Mouse (Mus musculus) cerebellum, postnatal 36 days (tissue): ENCODE data around the gene Wee2.
A peak's percentile ranks its signal among the peaks of the same experiment; 100 is the strongest.

Experiments
- DNase-seq, 2 experiments: peaks; one replicate each; pipeline ENCODE4 v3.0.0; 2021 to 2022; ENCODE audit warnings: mixed read lengths in 2 of 2

Gene Wee2

DNA sequence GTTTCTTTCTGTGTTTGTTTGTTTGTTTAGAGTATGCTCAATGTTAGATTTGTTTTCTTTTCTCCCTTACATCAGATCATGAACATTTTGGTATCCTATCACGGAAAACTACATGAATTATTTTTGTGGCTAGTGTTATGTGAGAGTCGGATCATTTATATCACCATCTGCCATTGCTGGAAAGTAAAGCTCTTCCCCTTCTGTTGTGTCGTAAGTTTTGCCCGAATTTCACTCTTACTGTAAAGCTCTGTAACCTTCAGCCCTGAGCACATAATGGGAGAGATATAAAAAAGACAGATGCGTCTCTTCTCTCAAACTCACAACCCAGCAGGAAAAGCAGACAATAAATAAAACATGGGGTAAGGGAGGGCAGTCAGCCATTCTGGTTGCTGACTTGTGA is at the start of gene Wee2:
Gene Wee2, plus strand, starts transcription at position 153 of the 400 bp plus-strand sequence.
- no peak for DNase-seq

DNA sequence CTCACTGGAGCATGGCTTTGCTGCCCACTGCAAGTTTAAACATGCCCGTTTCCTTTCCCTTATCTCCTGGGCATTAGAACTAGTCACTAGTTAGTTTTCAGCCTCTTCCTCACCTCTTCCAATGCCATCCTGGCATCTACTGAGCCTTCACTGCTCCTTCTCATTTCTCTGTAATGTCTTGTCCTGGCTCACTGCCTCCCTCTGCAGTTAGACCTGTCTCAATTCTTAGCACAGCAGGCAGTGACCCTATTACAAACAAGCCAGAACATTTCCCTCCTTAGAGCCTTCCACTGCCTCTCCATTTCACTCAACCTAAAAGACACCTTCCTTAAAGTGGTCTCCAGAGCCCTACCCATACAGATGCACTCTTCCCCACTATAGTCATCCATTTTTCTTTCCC is 47.9 kb upstream of the Wee2 start:
- DNase-seq = peak in 1 of 2 experiments; percentile 37

DNA sequence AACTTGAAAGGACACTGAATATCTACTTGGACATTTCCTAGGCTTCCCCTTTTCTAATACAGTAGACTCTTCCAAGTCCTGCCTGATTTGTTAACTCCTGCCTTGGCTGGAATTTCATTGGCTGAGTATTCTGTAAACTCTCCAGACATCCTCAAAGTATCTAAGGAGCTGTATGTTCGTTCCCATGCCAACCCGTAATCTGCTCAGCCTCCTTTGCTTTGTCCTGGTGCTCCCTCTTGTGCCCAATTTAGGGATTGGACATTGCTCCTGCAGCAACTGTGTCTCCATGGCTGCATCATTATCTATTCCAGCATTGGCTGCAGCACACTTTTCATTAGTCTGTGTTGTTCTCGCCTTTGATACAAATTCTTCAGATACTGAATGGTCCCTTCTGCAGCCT is 45.7 kb upstream of the Wee2 start:
- DNase-seq = peak; percentile 80 to 89

DNA sequence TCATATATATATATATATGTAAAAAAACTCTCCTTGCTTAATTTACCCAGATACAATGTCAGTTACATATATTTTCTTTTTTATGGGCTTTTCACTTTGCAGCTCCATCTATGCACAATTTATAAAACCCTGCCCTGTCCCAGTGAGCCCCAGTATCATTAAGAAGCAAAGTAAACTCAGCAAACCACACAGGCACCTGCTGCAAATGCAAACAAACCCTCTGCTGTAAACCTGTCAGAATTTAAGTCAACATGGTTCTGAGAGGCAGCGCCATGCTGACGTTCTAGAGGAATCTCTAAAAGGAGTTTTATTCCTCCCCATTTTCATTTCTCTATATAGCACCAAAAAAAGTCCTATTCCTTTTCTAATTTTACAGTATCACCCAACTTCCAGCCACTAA is 36.9 kb upstream of the Wee2 start:
- DNase-seq = no peak

- peak; percentile 90 to 95 for DNase-seq
Measured at GRCm38 (mm10) chr6:40403640-40404285, 35.1 kb upstream of the Wee2 start.

GRCm38 (mm10) chr6:40411085-40411484 is 27.8 kb upstream of the Wee2 start:
- DNase-seq = no peak

DNA sequence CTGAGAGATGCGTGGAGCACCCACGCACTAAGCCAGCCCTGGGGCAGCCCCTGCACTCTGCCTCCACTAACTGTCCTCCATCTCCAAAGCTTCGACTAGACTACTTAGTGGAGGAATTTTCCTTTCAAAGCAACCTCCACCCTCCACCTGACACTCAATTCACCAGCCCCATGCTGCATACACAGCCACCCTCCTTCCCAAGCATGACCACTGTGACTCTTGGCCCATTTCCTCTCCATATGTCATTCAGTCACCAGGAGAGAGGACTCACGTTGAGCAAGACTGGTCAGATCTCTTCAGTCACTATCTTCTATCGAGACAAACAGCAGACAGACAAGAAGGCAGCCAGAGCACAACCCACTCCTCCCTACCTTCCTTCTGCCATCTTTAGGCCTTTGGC is 25.8 kb upstream of the Wee2 start:
- DNase-seq = peak; percentile 55 to 72

DNA sequence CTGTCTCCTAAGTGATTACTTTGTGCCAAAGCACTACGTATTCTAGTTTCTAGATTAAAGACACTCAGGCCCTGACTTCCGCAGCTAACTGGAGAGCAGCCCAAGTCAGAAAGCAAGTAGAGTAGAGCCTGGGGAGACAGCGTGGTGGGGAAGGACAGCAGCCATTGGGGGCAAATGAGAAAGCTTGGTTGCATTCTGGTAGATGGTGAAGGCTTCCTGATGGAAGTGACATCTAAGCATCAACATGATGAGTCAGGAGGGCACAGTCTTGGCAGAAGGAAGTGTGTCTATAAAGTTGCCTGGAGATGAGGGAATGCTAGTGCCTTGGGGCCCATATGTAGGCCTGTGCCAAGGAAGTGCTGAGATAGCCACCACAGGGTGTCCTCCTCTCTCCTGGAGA is 25.3 kb upstream of the Wee2 start:
- DNase-seq = no peak

- peak in 1 of 2 experiments; percentile 25 for DNase-seq
Measured at GRCm38 (mm10) chr6:40415799-40416198, 23.1 kb upstream of the Wee2 start.

- no peak for DNase-seq
Measured at GRCm38 (mm10) chr6:40418386-40418785, 20.5 kb upstream of the Wee2 start.

- DNase-seq = no peak
Measured at GRCm38 (mm10) chr6:40421099-40421498, 17.8 kb upstream of the Wee2 start.

DNA sequence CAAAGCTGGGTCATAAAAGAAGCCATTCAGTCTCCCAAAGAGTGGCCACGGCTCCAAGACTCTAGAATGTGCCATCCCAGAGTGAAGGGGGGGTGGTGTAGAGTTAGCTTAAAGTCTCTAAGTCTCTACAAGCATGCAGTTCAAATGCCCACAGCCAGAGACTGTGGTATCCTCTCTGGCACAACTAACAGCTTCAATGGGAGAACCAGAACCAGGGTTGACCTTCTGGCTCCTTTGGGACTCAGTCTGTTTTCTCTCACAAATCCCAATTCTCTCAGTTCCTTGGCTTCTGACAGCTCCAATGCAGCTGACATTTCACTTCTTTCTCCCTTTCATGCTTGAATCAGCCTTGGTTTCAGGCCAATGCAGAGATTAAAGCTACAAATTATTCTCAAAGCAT is 15.9 kb upstream of the Wee2 start:
- DNase-seq = peak in 1 of 2 experiments; percentile 31

GRCm38 (mm10) chr6:40423774-40424173 is 15.1 kb upstream of the Wee2 start:
- peak; percentile 57 to 66 for DNase-seq

GRCm38 (mm10) chr6:40427441-40427840 is 11.4 kb upstream of the Wee2 start:
- peak in 1 of 2 experiments; percentile 39 for DNase-seq

DNA sequence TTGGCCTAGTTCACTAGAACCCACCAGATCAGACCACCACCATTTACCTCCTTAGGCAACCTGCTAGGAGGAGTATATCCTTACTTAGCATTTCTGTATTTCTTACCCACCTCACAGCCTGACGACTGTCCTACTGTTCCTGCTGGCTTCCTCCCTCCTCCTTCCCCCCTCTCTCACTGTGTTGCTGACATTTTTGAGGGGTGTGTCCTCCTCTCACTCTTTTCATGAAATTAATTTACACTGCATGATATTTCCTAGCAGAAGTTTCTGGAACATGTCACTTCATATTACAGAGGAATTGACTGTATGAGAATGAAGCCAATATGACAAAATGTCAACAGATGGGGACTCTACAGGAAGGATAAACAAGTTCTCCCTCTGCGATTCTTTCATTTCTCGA is 10.2 kb upstream of the Wee2 start:
- no peak for DNase-seq

- peak; percentile 61 to 75 for DNase-seq
Measured at GRCm38 (mm10) chr6:40429521-40429931, 9.4 kb upstream of the Wee2 start.

DNA sequence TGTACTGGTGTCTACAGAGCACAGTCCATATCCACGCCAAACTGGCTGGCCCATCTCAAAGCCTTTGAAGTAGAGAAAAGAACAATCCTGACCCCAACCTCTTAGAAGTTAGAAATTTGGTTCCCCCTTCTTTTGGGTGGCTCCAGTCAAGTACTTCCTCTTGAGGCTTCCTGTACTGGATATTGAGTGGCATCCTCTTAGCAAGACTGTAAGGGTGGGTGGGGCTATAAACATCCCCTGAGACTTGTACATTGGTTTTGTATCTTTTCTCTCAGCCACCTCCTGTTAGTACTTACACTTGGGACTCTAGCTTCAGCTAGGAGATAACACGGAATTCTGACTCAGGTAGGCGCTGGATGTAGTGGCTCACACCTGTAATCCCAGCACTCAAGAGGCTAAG is 8.6 kb upstream of the Wee2 start:
- DNase-seq = no peak

DNA sequence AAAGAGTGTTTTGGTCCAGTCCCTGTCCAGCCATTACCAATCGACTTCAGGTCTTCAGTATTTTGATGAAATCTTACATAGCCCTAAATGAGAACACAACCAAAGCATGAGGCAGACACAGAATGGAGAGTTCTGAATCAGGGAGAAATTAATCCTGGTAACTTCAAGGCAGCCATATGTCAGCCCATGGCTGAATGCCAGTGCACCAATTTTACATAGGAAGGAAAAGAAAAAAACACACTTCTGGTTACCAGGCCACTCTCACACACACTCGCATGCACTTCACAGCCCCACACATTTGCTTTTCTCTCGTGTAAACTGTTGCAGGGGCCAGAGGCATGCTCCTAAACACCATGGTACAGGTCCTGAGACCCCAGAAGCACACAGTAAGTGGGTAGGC is 8.0 kb upstream of the Wee2 start:
- DNase-seq = peak; percentile 68 to 77

DNA sequence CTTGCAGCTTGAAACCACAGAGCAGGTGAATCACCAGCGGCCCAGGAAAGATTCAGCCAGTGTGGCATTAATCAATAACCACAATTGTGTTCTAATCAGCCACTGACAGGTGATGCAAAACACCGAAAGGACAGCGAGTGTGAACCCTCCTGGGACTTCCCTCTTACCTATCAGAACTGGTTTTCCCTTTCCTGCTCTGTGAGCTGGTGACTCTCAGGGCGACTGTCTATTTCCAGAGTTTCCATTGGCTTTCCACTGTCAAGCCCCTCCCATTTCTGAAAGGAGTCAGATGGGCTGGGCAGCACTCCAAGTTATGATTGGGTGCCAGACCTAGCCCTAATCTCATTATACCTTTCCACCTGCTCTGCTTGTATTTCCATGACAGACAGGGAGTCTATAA is 7.5 kb upstream of the Wee2 start:
- DNase-seq = peak; percentile 87 to 91

GRCm38 (mm10) chr6:40431812-40432211 is 7.1 kb upstream of the Wee2 start:
- no peak for DNase-seq

- DNase-seq = peak; percentile 81 to 85
Measured at GRCm38 (mm10) chr6:40432346-40433275, 6.3 kb upstream of the Wee2 start.

DNA sequence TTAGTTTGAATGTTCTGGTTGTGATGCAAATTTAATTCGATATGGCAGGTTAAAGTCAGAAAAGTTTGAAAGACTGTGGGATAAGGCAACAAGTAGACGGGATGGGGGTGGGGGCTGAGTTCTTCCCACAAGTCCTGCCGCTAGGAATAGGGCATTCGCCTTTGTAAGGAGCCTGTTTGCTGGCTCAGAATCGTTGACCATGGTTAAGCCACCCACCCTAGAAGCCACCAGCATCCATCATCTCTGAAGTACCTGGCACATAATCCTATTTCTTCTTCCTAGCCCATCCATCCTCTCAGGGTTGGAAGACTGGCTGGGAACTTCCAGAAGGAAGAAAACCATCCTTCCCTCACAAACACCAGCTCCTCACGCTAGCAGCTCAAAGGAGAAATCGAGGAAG is 4.2 kb upstream of the Wee2 start:
- DNase-seq = no peak

- DNase-seq = peak; percentile 72
Measured at GRCm38 (mm10) chr6:40435151-40436046, 3.5 kb upstream of the Wee2 start.
